Mouse (Mus musculus): ENCODE results near the gene Myzap. TPM values are rescaled to one million over a fixed set of nuclear protein-coding genes. Genes with fewer than 3 reads are reported as not detected.

Myzap gene
- polyA plus RNA-seq, 1 experiment, result not detected

- Histone ChIP-seq H3K4me3 (ENCODE audit: insufficient read depth, low read length) (no peak overlapping the region), H3K4me1 (ENCODE audit: control insufficient read depth, insufficient read depth, low read length) (no peaks in the 10 kb centered on the region), H3K27ac (ENCODE audit: insufficient read depth, low read depth, low read length) (no peak overlapping the region)
These were observed 14.3 kb upstream of the Myzap start for GRCm38 (mm10) chr9:71606296-71607057.

GRCm38 (mm10) chr9:71604914-71605635 lies 12.9 kb upstream of the Myzap start:
- Histone ChIP-seq H3K27ac (ENCODE audit: insufficient read depth, low read depth, low read length) (no peak overlapping the region), H3K4me1 (ENCODE audit: control insufficient read depth, insufficient read depth, low read length) (no peaks in the 10 kb centered on the region), H3K4me3 (ENCODE audit: insufficient read depth, low read length) (no peak overlapping the region)
- TF ChIP-seq CTCF (IDR thresholded peaks at IDR 0.05; ENCODE audit: low read depth, low read length), result no peak
- no peak for TF ChIP-seq POLR2A (IDR thresholded peaks at IDR 0.05; ENCODE audit: borderline replicate concordance, low read depth, low read length)

More at GRCm38 (mm10) chr9:71606296-71607057, 14.3 kb upstream of the Myzap start:
- TF ChIP-seq CTCF (IDR thresholded peaks at IDR 0.05; ENCODE audit: low read depth, low read length), result no peak

- no peak overlapping the region for H3K27ac ChIP-seq (ENCODE audit: insufficient read depth, low read depth, low read length)
- H3K4me1 ChIP-seq (ENCODE audit: control insufficient read depth, insufficient read depth, low read length), result no peaks in the 10 kb centered on the region
- TF ChIP-seq CTCF (IDR thresholded peaks at IDR 0.05; ENCODE audit: low read depth, low read length) (no peak), POLR2A (IDR thresholded peaks at IDR 0.05; ENCODE audit: borderline replicate concordance, low read depth, low read length) (no peak)
- no peak overlapping the region for H3K4me3 ChIP-seq (ENCODE audit: insufficient read depth, low read length)
These were observed 7.7 kb upstream of the Myzap start for GRCm38 (mm10) chr9:71599861-71600260.

GRCm38 (mm10) chr9:71596888-71597287 lies 4.7 kb upstream of the Myzap start:
- Histone ChIP-seq H3K27ac (ENCODE audit: insufficient read depth, low read depth, low read length) (no peak overlapping the region), H3K4me3 (ENCODE audit: insufficient read depth, low read length) (no peak overlapping the region), H3K4me1 (ENCODE audit: control insufficient read depth, insufficient read depth, low read length) (no peaks in the 10 kb centered on the region)
- TF ChIP-seq CTCF (IDR thresholded peaks at IDR 0.05; ENCODE audit: low read depth, low read length), result no peak
- TF ChIP-seq POLR2A (IDR thresholded peaks at IDR 0.05; ENCODE audit: borderline replicate concordance, low read depth, low read length), result no peak

GRCm38 (mm10) chr9:71592577-71593285 lies 571 bp upstream of the Myzap start:
- Histone ChIP-seq H3K27ac (ENCODE audit: insufficient read depth, low read depth, low read length) (no peak overlapping the region), H3K4me1 (ENCODE audit: control insufficient read depth, insufficient read depth, low read length) (no peaks in the 10 kb centered on the region), H3K4me3 (ENCODE audit: insufficient read depth, low read length) (peak overlapping the region; percentile 57; the same call in 1 of the 2 replicates)
- TF ChIP-seq CTCF (IDR thresholded peaks at IDR 0.05; ENCODE audit: low read depth, low read length), result no peak
- no peak for TF ChIP-seq POLR2A (IDR thresholded peaks at IDR 0.05; ENCODE audit: borderline replicate concordance, low read depth, low read length)

GRCm38 (mm10) chr9:71591106-71591505 lies 1.1 kb downstream of the Myzap start:
- Histone ChIP-seq H3K4me3 (ENCODE audit: insufficient read depth, low read length) (no peak overlapping the region), H3K27ac (ENCODE audit: insufficient read depth, low read depth, low read length) (no peak overlapping the region), H3K4me1 (ENCODE audit: control insufficient read depth, insufficient read depth, low read length) (no peaks in the 10 kb centered on the region)
- TF ChIP-seq POLR2A (IDR thresholded peaks at IDR 0.05; ENCODE audit: borderline replicate concordance, low read depth, low read length) (no peak), CTCF (IDR thresholded peaks at IDR 0.05; ENCODE audit: low read depth, low read length) (no peak)

GRCm38 (mm10) chr9:71589771-71590170 lies 2.4 kb downstream of the Myzap start:
- Histone ChIP-seq H3K27ac (ENCODE audit: insufficient read depth, low read depth, low read length) (no peak overlapping the region), H3K4me3 (ENCODE audit: insufficient read depth, low read length) (no peak overlapping the region), H3K4me1 (ENCODE audit: control insufficient read depth, insufficient read depth, low read length) (no peaks in the 10 kb centered on the region)
- TF ChIP-seq CTCF (IDR thresholded peaks at IDR 0.05; ENCODE audit: low read depth, low read length) (no peak), POLR2A (IDR thresholded peaks at IDR 0.05; ENCODE audit: borderline replicate concordance, low read depth, low read length) (no peak)

DNA sequence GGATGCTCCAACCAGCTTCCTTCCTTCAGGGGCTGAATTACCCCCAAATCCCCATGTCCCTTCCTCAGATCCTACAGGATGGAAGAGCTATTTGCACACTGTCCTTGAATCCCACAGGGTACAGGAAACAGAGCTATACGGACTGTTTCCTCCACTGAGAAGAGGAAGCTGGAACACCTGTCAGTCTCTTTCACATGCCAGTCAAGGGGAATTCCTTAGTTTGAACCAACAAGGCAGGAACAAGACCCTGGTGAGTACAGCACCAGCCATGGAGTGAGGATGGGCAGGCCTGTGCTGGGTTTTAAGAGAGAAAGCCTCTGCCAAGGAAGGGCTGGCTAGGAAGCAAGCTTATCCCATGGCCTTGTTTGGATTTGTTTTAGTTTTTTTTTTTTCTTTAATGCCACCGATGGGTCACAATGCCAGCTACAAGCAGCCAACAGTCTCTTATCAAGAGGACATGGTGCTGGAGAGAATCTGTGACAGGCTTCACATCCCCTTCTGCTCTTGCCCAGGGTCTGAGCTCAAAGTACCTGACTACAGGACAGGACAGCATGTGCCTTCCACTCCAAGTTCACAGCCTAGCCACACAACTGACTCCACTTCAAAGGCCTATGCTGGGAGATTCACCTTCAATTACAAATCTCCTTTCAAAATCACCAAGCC lies 3.1 kb downstream of the Myzap start:
- Histone ChIP-seq H3K27ac (ENCODE audit: insufficient read depth, low read depth, low read length) (no peak overlapping the region), H3K4me3 (ENCODE audit: insufficient read depth, low read length) (no peak overlapping the region), H3K4me1 (ENCODE audit: control insufficient read depth, insufficient read depth, low read length) (no peaks in the 10 kb centered on the region)
- TF ChIP-seq POLR2A (IDR thresholded peaks at IDR 0.05; ENCODE audit: borderline replicate concordance, low read depth, low read length) (no peak), CTCF (IDR thresholded peaks at IDR 0.05; ENCODE audit: low read depth, low read length) (no peak)

DNA sequence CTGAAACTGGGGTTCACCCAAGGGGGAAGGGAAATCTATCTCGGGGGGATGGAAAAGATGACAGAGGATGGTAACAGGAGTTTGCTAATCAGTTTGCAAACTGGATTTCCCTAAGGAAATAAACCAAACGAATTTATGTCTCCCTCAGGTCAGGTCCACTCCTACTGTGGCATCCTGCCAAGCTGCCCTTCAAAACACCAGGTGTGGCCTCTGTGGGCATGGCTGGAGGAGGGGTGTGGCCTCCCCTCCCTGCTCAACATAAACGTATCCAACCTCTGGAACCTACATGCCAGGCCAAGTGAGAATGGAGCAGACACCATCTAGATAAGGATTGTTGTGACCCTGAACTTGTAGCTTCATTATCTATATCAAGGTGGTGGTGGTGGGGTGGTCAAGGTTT lies 5.8 kb downstream of the Myzap start:
- Histone ChIP-seq H3K4me1 (ENCODE audit: control insufficient read depth, insufficient read depth, low read length) (no peaks in the 10 kb centered on the region), H3K27ac (ENCODE audit: insufficient read depth, low read depth, low read length) (no peak overlapping the region), H3K4me3 (ENCODE audit: insufficient read depth, low read length) (no peak overlapping the region)
- TF ChIP-seq CTCF (IDR thresholded peaks at IDR 0.05; ENCODE audit: low read depth, low read length) (no peak), POLR2A (IDR thresholded peaks at IDR 0.05; ENCODE audit: borderline replicate concordance, low read depth, low read length) (no peak)

All from bone marrow macrophage, adult 2 months (primary cell).